In genomic region chr17:56814316-56815056, GRCm38 (mm10) we compare ENCODE assay signal across 7 mouse cellular contexts. TPM values are rescaled to one million over a fixed set of nuclear protein-coding genes. Genes with fewer than 3 reads are reported as not detected.
DNase-seq lines count a peak whose midpoint lies in the region; ATAC-seq and TF ChIP-seq lines count a peak whose summit lies in the region.

No protein-coding gene starts in this region.

- peaks cover 27% of the 10 kb centered on the region for H3K27me3 ChIP-seq in embryonic facial prominence, embryonic 10.5 days (replicated peaks; ENCODE audit: low read depth, poor library complexity, severe bottlenecking)
- H3K27me3 ChIP-seq in intestine, postnatal 0 days (replicated peaks; ENCODE audit: control insufficient read depth, insufficient read depth, low read length): no peaks in the 10 kb centered on the region
- H3K27me3 ChIP-seq in midbrain, embryonic 12.5 days: peaks cover 65% of the 10 kb centered on the region

- peak overlapping the region; percentile 75 for H3K27ac ChIP-seq in embryonic facial prominence, embryonic 10.5 days (replicated peaks)
- H3K27ac ChIP-seq in intestine, postnatal 0 days (ENCODE audit: low read depth, low read length): no peak overlapping the region
- peak overlapping the region; percentile 85 for H3K27ac ChIP-seq in midbrain, embryonic 12.5 days (replicated peaks)

- ATAC-seq in intestine, postnatal 0 days: peak; percentile 56
- ATAC-seq in midbrain, embryonic 12.5 days (ENCODE audit: low FRiP score, low read depth): peak; percentile 79

- H3K9ac ChIP-seq in intestine, postnatal 0 days (ENCODE audit: low read depth, low read length): no peak overlapping the region
- H3K9ac ChIP-seq in midbrain, embryonic 12.5 days (replicated peaks): no peak overlapping the region

- peak; percentile 79 for DNase-seq in adrenal gland, postnatal 25 days
- peak; percentile 93 for DNase-seq in embryonic facial prominence, embryonic 10.5 days (ENCODE audit: low spot score)
- DNase-seq in heart, adult 18-20 months: peak; percentile 93 to 94
- peak; percentile 84 to 89 for DNase-seq in left cerebral cortex, postnatal 14 days (ENCODE audit: low spot score in 2 of 2)
- peak; percentile 83 for DNase-seq in right cerebral cortex, postnatal 4 days

- H3K36me3 ChIP-seq in embryonic facial prominence, embryonic 10.5 days (replicated peaks): no peaks in the 10 kb centered on the region
- H3K36me3 ChIP-seq in intestine, postnatal 0 days (ENCODE audit: control insufficient read depth, insufficient read depth): no peaks in the 10 kb centered on the region; the same call in 1 of the 2 replicates
- no peaks in the 10 kb centered on the region for H3K36me3 ChIP-seq in midbrain, embryonic 12.5 days

- intact Hi-C loops in left cerebral cortex, postnatal 14 days (cut with DNase I): loop anchor here (5.0 kb wide), 2 partner anchors 183 to 523 kb away; partner anchors contain the start of gene Alkbh7

- no peaks in the 10 kb centered on the region for H3K9me3 ChIP-seq in embryonic facial prominence, embryonic 10.5 days
- no peaks in the 10 kb centered on the region for H3K9me3 ChIP-seq in intestine, postnatal 0 days (ENCODE audit: control insufficient read depth)
- H3K9me3 ChIP-seq in midbrain, embryonic 12.5 days: no peaks in the 10 kb centered on the region

- no peak overlapping the region for H3K4me2 ChIP-seq in intestine, postnatal 0 days (replicated peaks; ENCODE audit: low read depth)
- peak overlapping the region; percentile 36 for H3K4me2 ChIP-seq in midbrain, embryonic 12.5 days (replicated peaks)

- no peak for TF ChIP-seq CTCF in intestine, postnatal 0 days (IDR thresholded peaks at IDR 0.05; ENCODE audit: low read depth)

- H3K4me3 ChIP-seq in embryonic facial prominence, embryonic 10.5 days: no peak overlapping the region
- no peak overlapping the region for H3K4me3 ChIP-seq in intestine, postnatal 0 days (ENCODE audit: low read depth, low read length)
- no peak overlapping the region for H3K4me3 ChIP-seq in midbrain, embryonic 12.5 days

- 14% methylated on average over 24 of the region's 24 CpGs for WGBS in embryonic facial prominence, embryonic 10.5 days
- WGBS in intestine, postnatal 0 days: 11% methylated on average over 24 of the region's 24 CpGs
- whole genome bisulfite sequencing in midbrain, embryonic 12.5 days: 5% methylated on average over 24 of the region's 24 CpGs

- peaks cover 36% of the 10 kb centered on the region for H3K4me1 ChIP-seq in embryonic facial prominence, embryonic 10.5 days
- no peaks in the 10 kb centered on the region for H3K4me1 ChIP-seq in intestine, postnatal 0 days (replicated peaks; ENCODE audit: control insufficient read depth, insufficient read depth, low read length)
- H3K4me1 ChIP-seq in midbrain, embryonic 12.5 days: peaks cover 46% of the 10 kb centered on the region

RNA-seq across cellular contexts. Expression of gene Rfx2, which starts 16.3 kb away (rescaled TPM):
- total RNA-seq in adrenal gland, postnatal 25 days (2021): 6.9 and 11.1 TPM in 2 replicates
- polyA plus RNA-seq in embryonic facial prominence, embryonic 10.5 days (2016; fragmentation: Nextera tagmentation; extraction: Ambion mirVana): 4.0 and 5.3 TPM in 2 replicates
- total RNA-seq in heart, adult 18-20 months (2021): 1 to 10 TPM; 2.5 to 3.1 TPM
- polyA plus RNA-seq in intestine, postnatal 0 days (2015; fragmentation: Nextera tagmentation; extraction: Ambion mirVana): 1.4 and 1.6 TPM in 2 replicates
- total RNA-seq in left cerebral cortex, postnatal 14 days (2021): 1 to 10 TPM; 2.1 to 2.4 TPM
- polyA plus RNA-seq in midbrain, embryonic 12.5 days (2016; fragmentation: Nextera tagmentation; extraction: Ambion mirVana): 6.3 and 8.2 TPM in 2 replicates

RNA-seq across cellular contexts. Expression of gene Prr22, which starts 44.4 kb away (rescaled TPM):
- 0.79 and 1.5 TPM in 2 replicates for total RNA-seq in adrenal gland, postnatal 25 days (2021)
- 1.7 and 1.8 TPM in 2 replicates for polyA plus RNA-seq in embryonic facial prominence, embryonic 10.5 days (2016; fragmentation: Nextera tagmentation; extraction: Ambion mirVana)
- total RNA-seq in heart, adult 18-20 months (2021): under 1 TPM in 1 of 2 experiments, not detected in 1; 0.32 TPM
- polyA plus RNA-seq in intestine, postnatal 0 days (2015; fragmentation: Nextera tagmentation; extraction: Ambion mirVana): 0.25 and 0.51 TPM in 2 replicates
- under 1 TPM; 0.51 to 0.94 TPM for total RNA-seq in left cerebral cortex, postnatal 14 days (2021)
- polyA plus RNA-seq in midbrain, embryonic 12.5 days (2016; fragmentation: Nextera tagmentation; extraction: Ambion mirVana): 2.0 TPM in 2 replicates

RNA-seq across cellular contexts. Expression of gene Dus3l, which starts 49.9 kb away (rescaled TPM):
- total RNA-seq in adrenal gland, postnatal 25 days (2021): 41.9 and 47.4 TPM in 2 replicates
- 45.0 and 45.6 TPM in 2 replicates for polyA plus RNA-seq in embryonic facial prominence, embryonic 10.5 days (2016; fragmentation: Nextera tagmentation; extraction: Ambion mirVana)
- 10 to 100 TPM; 15.3 to 16.1 TPM for total RNA-seq in heart, adult 18-20 months (2021)
- 16.1 and 16.6 TPM in 2 replicates for polyA plus RNA-seq in intestine, postnatal 0 days (2015; fragmentation: Nextera tagmentation; extraction: Ambion mirVana)
- 10 to 100 TPM; 66.2 to 75.0 TPM for total RNA-seq in left cerebral cortex, postnatal 14 days (2021)
- polyA plus RNA-seq in midbrain, embryonic 12.5 days (2016; fragmentation: Nextera tagmentation; extraction: Ambion mirVana): 48.7 and 53.9 TPM in 2 replicates

RNA-seq across cellular contexts. Expression of gene Nrtn, which starts 57.2 kb away (rescaled TPM):
- total RNA-seq in adrenal gland, postnatal 25 days (2021): 3.8 and 5.3 TPM in 2 replicates
- polyA plus RNA-seq in embryonic facial prominence, embryonic 10.5 days (2016; fragmentation: Nextera tagmentation; extraction: Ambion mirVana): 4.5 and 4.7 TPM in 2 replicates
- total RNA-seq in heart, adult 18-20 months (2021): 10 to 100 TPM; 25.1 to 32.1 TPM
- polyA plus RNA-seq in intestine, postnatal 0 days (2015; fragmentation: Nextera tagmentation; extraction: Ambion mirVana): 20.6 and 21.0 TPM in 2 replicates
- total RNA-seq in left cerebral cortex, postnatal 14 days (2021): 1 to 10 TPM; 2.6 to 4.5 TPM
- polyA plus RNA-seq in midbrain, embryonic 12.5 days (2016; fragmentation: Nextera tagmentation; extraction: Ambion mirVana): 6.7 and 8.8 TPM in 2 replicates

RNA-seq across cellular contexts. Expression of gene Acsbg2, which starts 59.8 kb away (rescaled TPM):
- total RNA-seq in adrenal gland, postnatal 25 days (2021): 0.71 and 0.76 TPM in 2 replicates
- polyA plus RNA-seq in embryonic facial prominence, embryonic 10.5 days (2016; fragmentation: Nextera tagmentation; extraction: Ambion mirVana): not detected in 2 replicates
- not detected for total RNA-seq in heart, adult 18-20 months (2021)
- polyA plus RNA-seq in intestine, postnatal 0 days (2015; fragmentation: Nextera tagmentation; extraction: Ambion mirVana): not detected in 2 replicates
- not detected for total RNA-seq in left cerebral cortex, postnatal 14 days (2021)
- not detected in 2 replicates for polyA plus RNA-seq in midbrain, embryonic 12.5 days (2016; fragmentation: Nextera tagmentation; extraction: Ambion mirVana)
